Mouse (Mus musculus): ENCODE measurements at regions not wholly inside any gene's neighbourhood (a gene's known extent, or its start where the extent isn't known, plus 50 kb on each side); places are given as distances from the start of the nearest gene placed in this dataset.

- no peaks in the 10 kb centered on the region for H3K27me3 ChIP-seq (ENCODE audit: control insufficient read depth, insufficient read depth, insufficient read length)
- H3K79me2 ChIP-seq (ENCODE audit: control insufficient read depth, insufficient read depth), result no peaks in the 10 kb centered on the region
- TF ChIP-seq MYOD1 (IDR thresholded peaks at IDR 0.05; ENCODE audit: control insufficient read depth in 1 of 3, insufficient read length in 2 of 3, low read depth in 2 of 3) (peak in 1 of 3 experiments; percentile 42), E2F4 (IDR thresholded peaks at IDR 0.05; ENCODE audit: insufficient read depth) (no peak)
- H3K36me3 ChIP-seq (ENCODE audit: control insufficient read depth, insufficient read depth), result no peaks in the 10 kb centered on the region
- H3ac ChIP-seq (ENCODE audit: control insufficient read depth, insufficient read length), result no peak overlapping the region
- H3K4me3 ChIP-seq, result no peak overlapping the region
- H3K4me2 ChIP-seq (ENCODE audit: low read depth), result peak overlapping the region; percentile 18
These were observed 456.6 kb upstream of the Tbx3 start for GRCm38 (mm10) chr5:119213692-119214357.

GRCm38 (mm10) chr5:119214937-119215336 lies 455.5 kb upstream of the Tbx3 start:
- no peak overlapping the region for H3ac ChIP-seq (ENCODE audit: control insufficient read depth, insufficient read length)

GRCm38 (mm10) chr5:119215364-119215763 lies 455.1 kb upstream of the Tbx3 start:
- H3K36me3 ChIP-seq (ENCODE audit: control insufficient read depth, insufficient read depth), result no peaks in the 10 kb centered on the region
- no peak overlapping the region for H3K4me2 ChIP-seq (ENCODE audit: low read depth)
- H3K27me3 ChIP-seq (ENCODE audit: control insufficient read depth, insufficient read depth, insufficient read length), result no peaks in the 10 kb centered on the region
- no peaks in the 10 kb centered on the region for H3K79me2 ChIP-seq (ENCODE audit: control insufficient read depth, insufficient read depth)
- no peak for TF ChIP-seq TCF12 (IDR thresholded peaks at IDR 0.05; ENCODE audit: insufficient read depth, poor library complexity, severe bottlenecking)
- no peak for TF ChIP-seq CEBPB (IDR thresholded peaks at IDR 0.05; ENCODE audit: insufficient read depth, poor library complexity, severe bottlenecking)
- no peak for TF ChIP-seq REST (IDR thresholded peaks at IDR 0.05; ENCODE audit: insufficient read depth, insufficient read length)
- no peak for TF ChIP-seq E2F4 (IDR thresholded peaks at IDR 0.05; ENCODE audit: insufficient read depth)
- no peak for TF ChIP-seq MYOD1 (IDR thresholded peaks at IDR 0.05; ENCODE audit: control insufficient read depth in 1 of 3, insufficient read length in 2 of 3, low read depth in 2 of 3)
- no peak for TF ChIP-seq POLR2AphosphoS2 (IDR thresholded peaks at IDR 0.05; ENCODE audit: insufficient read length, low read depth)
- no peak for TF ChIP-seq USF1 (IDR thresholded peaks at IDR 0.05; ENCODE audit: low read depth)
- no peak for TF ChIP-seq TCF3 (IDR thresholded peaks at IDR 0.05; ENCODE audit: insufficient read length, low read depth)
- no peak for TF ChIP-seq SRF (IDR thresholded peaks at IDR 0.05; ENCODE audit: control insufficient read depth, insufficient read length, low read depth)
- no peak for TF ChIP-seq MAX (IDR thresholded peaks at IDR 0.05; ENCODE audit: low read depth)
- TF ChIP-seq POLR2A (IDR thresholded peaks at IDR 0.05; ENCODE audit: insufficient read length, low read depth), result no peak
- H3K4me3 ChIP-seq, result no peak overlapping the region
- H3ac ChIP-seq (ENCODE audit: control insufficient read depth, insufficient read length), result no peak overlapping the region

More at GRCm38 (mm10) chr5:119214937-119215336, 455.5 kb upstream of the Tbx3 start:
- no peaks in the 10 kb centered on the region for H3K79me2 ChIP-seq (ENCODE audit: control insufficient read depth, insufficient read depth)
- H3K27me3 ChIP-seq (ENCODE audit: control insufficient read depth, insufficient read depth, insufficient read length), result no peaks in the 10 kb centered on the region
- TF ChIP-seq REST (IDR thresholded peaks at IDR 0.05; ENCODE audit: insufficient read depth, insufficient read length), result no peak
- no peak for TF ChIP-seq MYOD1 (IDR thresholded peaks at IDR 0.05; ENCODE audit: control insufficient read depth in 1 of 3, insufficient read length in 2 of 3, low read depth in 2 of 3)
- no peak for TF ChIP-seq TCF12 (IDR thresholded peaks at IDR 0.05; ENCODE audit: insufficient read depth, poor library complexity, severe bottlenecking)
- no peak for TF ChIP-seq CEBPB (IDR thresholded peaks at IDR 0.05; ENCODE audit: insufficient read depth, poor library complexity, severe bottlenecking)
- no peak for TF ChIP-seq MAX (IDR thresholded peaks at IDR 0.05; ENCODE audit: low read depth)
- no peak overlapping the region for H3K4me2 ChIP-seq (ENCODE audit: low read depth)
- no peaks in the 10 kb centered on the region for H3K36me3 ChIP-seq (ENCODE audit: control insufficient read depth, insufficient read depth)
- no peak overlapping the region for H3K4me3 ChIP-seq

- no peaks in the 10 kb centered on the region for H3K27me3 ChIP-seq (ENCODE audit: control insufficient read depth, insufficient read depth, insufficient read length)
- TF ChIP-seq TCF3 (IDR thresholded peaks at IDR 0.05; ENCODE audit: insufficient read length, low read depth) (no peak), USF1 (IDR thresholded peaks at IDR 0.05; ENCODE audit: low read depth) (no peak), E2F4 (IDR thresholded peaks at IDR 0.05; ENCODE audit: insufficient read depth) (no peak), MAX (IDR thresholded peaks at IDR 0.05; ENCODE audit: low read depth) (no peak), REST (IDR thresholded peaks at IDR 0.05; ENCODE audit: insufficient read depth, insufficient read length) (no peak), TCF12 (IDR thresholded peaks at IDR 0.05; ENCODE audit: insufficient read depth, poor library complexity, severe bottlenecking) (no peak)
These were observed 454.3 kb upstream of the Tbx3 start for GRCm38 (mm10) chr5:119216146-119216545.

GRCm38 (mm10) chr5:119217077-119217476 lies 453.4 kb upstream of the Tbx3 start:
- no peak overlapping the region for H3K4me3 ChIP-seq
- no peak overlapping the region for H3ac ChIP-seq (ENCODE audit: control insufficient read depth, insufficient read length)
- H3K4me2 ChIP-seq (ENCODE audit: low read depth), result no peak overlapping the region
- no peaks in the 10 kb centered on the region for H3K36me3 ChIP-seq (ENCODE audit: control insufficient read depth, insufficient read depth)
- no peaks in the 10 kb centered on the region for H3K27me3 ChIP-seq (ENCODE audit: control insufficient read depth, insufficient read depth, insufficient read length)
- TF ChIP-seq TCF12 (IDR thresholded peaks at IDR 0.05; ENCODE audit: insufficient read depth, poor library complexity, severe bottlenecking), result no peak
- no peak for TF ChIP-seq TCF3 (IDR thresholded peaks at IDR 0.05; ENCODE audit: insufficient read length, low read depth)
- no peak for TF ChIP-seq REST (IDR thresholded peaks at IDR 0.05; ENCODE audit: insufficient read depth, insufficient read length)
- no peak for TF ChIP-seq SRF (IDR thresholded peaks at IDR 0.05; ENCODE audit: control insufficient read depth, insufficient read length, low read depth)
- no peak for TF ChIP-seq CEBPB (IDR thresholded peaks at IDR 0.05; ENCODE audit: insufficient read depth, poor library complexity, severe bottlenecking)
- TF ChIP-seq POLR2A (IDR thresholded peaks at IDR 0.05; ENCODE audit: insufficient read length, low read depth), result no peak
- TF ChIP-seq MAX (IDR thresholded peaks at IDR 0.05; ENCODE audit: low read depth), result no peak
- TF ChIP-seq MYOG (IDR thresholded peaks at IDR 0.05; ENCODE audit: control insufficient read depth in 1 of 3, insufficient read depth in 1 of 3, insufficient read length in 2 of 3, low read depth in 2 of 3), result no peak
- no peak for TF ChIP-seq POLR2AphosphoS2 (IDR thresholded peaks at IDR 0.05; ENCODE audit: insufficient read length, low read depth)
- TF ChIP-seq USF1 (IDR thresholded peaks at IDR 0.05; ENCODE audit: low read depth), result no peak
- no peak for TF ChIP-seq MYOD1 (IDR thresholded peaks at IDR 0.05; ENCODE audit: control insufficient read depth in 1 of 3, insufficient read length in 2 of 3, low read depth in 2 of 3)
- TF ChIP-seq E2F4 (IDR thresholded peaks at IDR 0.05; ENCODE audit: insufficient read depth), result no peak
- H3K79me2 ChIP-seq (ENCODE audit: control insufficient read depth, insufficient read depth), result no peaks in the 10 kb centered on the region

More at GRCm38 (mm10) chr5:119216146-119216545, 454.3 kb upstream of the Tbx3 start:
- H3K4me3 ChIP-seq, result no peak overlapping the region
- H3K79me2 ChIP-seq (ENCODE audit: control insufficient read depth, insufficient read depth), result no peaks in the 10 kb centered on the region
- H3ac ChIP-seq (ENCODE audit: control insufficient read depth, insufficient read length), result no peak overlapping the region
- H3K4me2 ChIP-seq (ENCODE audit: low read depth), result no peak overlapping the region
- H3K36me3 ChIP-seq (ENCODE audit: control insufficient read depth, insufficient read depth), result no peaks in the 10 kb centered on the region
